Mouse (Mus musculus) hindbrain, embryonic 15.5 days (tissue): Measurements from ENCODE around the gene Ccdc114. TPM values are rescaled to one million over a fixed set of nuclear protein-coding genes. Genes with fewer than 3 reads are reported as not detected.
"Not testable (repeated sequence)": the region's sequence is repeated elsewhere in the genome, so short reads cannot be mapped to it uniquely, and the experiment has no call there.

Experiments used
- ATAC-seq: fragments of 200-750 bp; cut with Nextera tagmentation; 2 replicates; pipeline ENCODE4 v1.8.0; 2017; ENCODE audit warnings: low read depth, moderate number of reproducible peaks, moderate TSS enrichment; ENCODE audit not compliant: low FRiP score
- H3K27ac ChIP-seq: fragments of 300-500 bp; sonication (generic); replicated peaks from 2 replicates; pipeline ENCODE4 v1.5.1; 2015; ENCODE audit warnings: mild to moderate bottlenecking, inconsistent platforms
- H3K27me3 ChIP-seq: fragments of 300-500 bp; sonication (generic); 2 replicates; pipeline ENCODE4 v1.6.1; 2015; ENCODE audit warnings: control low read depth, inconsistent platforms
- H3K36me3 ChIP-seq: fragments of 300-500 bp; sonication (generic); 2 replicates; pipeline ENCODE4 v1.6.1; 2015; ENCODE audit warnings: control low read depth, inconsistent platforms
- H3K4me1 ChIP-seq: fragments of 300-500 bp; sonication (generic); replicated peaks from 2 replicates; pipeline ENCODE4 v1.6.1; 2015; ENCODE audit warnings: control low read depth, inconsistent platforms
- H3K4me2 ChIP-seq: fragments of 300-500 bp; sonication (generic); 2 replicates; pipeline ENCODE4 v1.6.1; 2015; ENCODE audit warnings: moderate library complexity, mild to moderate bottlenecking, inconsistent platforms
- H3K4me3 ChIP-seq: fragments of 300-500 bp; sonication (generic); 2 replicates; pipeline ENCODE4 v1.5.1; 2015; ENCODE audit warnings: mild to moderate bottlenecking, inconsistent platforms
- H3K9ac ChIP-seq: fragments of 300-500 bp; sonication (generic); 2 replicates; pipeline ENCODE4 v1.6.1; 2015; ENCODE audit warnings: inconsistent platforms
- H3K9me3 ChIP-seq: fragments of 300-500 bp; sonication (generic); 2 replicates; pipeline ENCODE4 v1.6.1; 2016; ENCODE audit warnings: control low read depth, inconsistent platforms
- WGBS: fragments of 180-500 bp; shearing (Covaris S2); methylation state at CpG from one replicate; pipeline ENCODE4 v1.1.7; 2015; 5-methylcytosine and 5-hydroxymethylcytosine counted together
- polyA plus RNA-seq: library from polyadenylated mRNA; unstranded; fragments of >200 nt; fragmentation: Nextera tagmentation; extraction: Ambion mirVana; gene quantifications from 2 replicates; pipeline ENCODE4 v1.2.1, GENCODE M21; 2015

Gene Ccdc114
- polyA plus RNA-seq, 1 experiment from 2014 or later: 8.5 TPM

GRCm38 (mm10) chr7:45920583-45921241 lies 3.2 kb upstream of the Ccdc114 start:
- Histone ChIP-seq H3K27ac (no peak overlapping the region), H3K4me1 (peaks cover 43% of the 10 kb centered on the region), H3K9me3 (no peaks in the 10 kb centered on the region), H3K4me3 (peak overlapping the region; percentile 10), H3K4me2 (peak overlapping the region; percentile 25), H3K9ac (no peak overlapping the region), H3K27me3 (no peaks in the 10 kb centered on the region), H3K36me3 (no peaks in the 10 kb centered on the region)
- ATAC-seq: no peak
- 63% methylated on average over 9 of the region's 9 CpGs for WGBS

GRCm38 (mm10) chr7:45921242-45921621 lies 2.6 kb upstream of the Ccdc114 start, which contains the start of gene Emp3:
Gene Emp3, minus strand, starts transcription at chr7:45921404.
- Histone ChIP-seq H3K27ac (no peak within 1 kb of the TSS; the same call in 1 of the 2 replicates), H3K4me3 (peak within 1 kb of the TSS; percentile 10), H3K9ac (no peak within 1 kb of the TSS), H3K9me3 (no peaks in the 10 kb centered on the region), H3K4me1 (peaks cover 38% of the 10 kb centered on the region), H3K27me3 (no peaks in the 10 kb centered on the region), H3K36me3 (no peaks in the 10 kb centered on the region), H3K4me2 (peak within 1 kb of the TSS; percentile 25)
- ATAC-seq: no peak
- WGBS: 51% methylated on average over 9 of the region's 9 CpGs

GRCm38 (mm10) chr7:45921950-45922600 lies 1.8 kb upstream of the Ccdc114 start:
- H3K27ac ChIP-seq: peak overlapping the region; percentile 89
- H3K27me3 ChIP-seq: no peaks in the 10 kb centered on the region; the same call in 1 of the 2 replicates
- WGBS: 86% methylated on average over 12 of the region's 12 CpGs
- H3K4me3 ChIP-seq: 0 out of 2 replicates have a peak overlapping the region, but pooled peaks have one; percentile 51
- H3K4me1 ChIP-seq: peaks cover 30% of the 10 kb centered on the region
- H3K9ac ChIP-seq: no peak overlapping the region
- H3K36me3 ChIP-seq: no peaks in the 10 kb centered on the region
- ATAC-seq: no peak
- no peaks in the 10 kb centered on the region for H3K9me3 ChIP-seq
- peak overlapping the region; percentile 89 for H3K4me2 ChIP-seq

GRCm38 (mm10) chr7:45922928-45923761 lies 727 bp upstream of the Ccdc114 start:
- Histone ChIP-seq H3K9ac (peak overlapping the region; percentile 53), H3K36me3 (no peaks in the 10 kb centered on the region), H3K4me2 (peak overlapping the region; percentile 89), H3K27me3 (no peaks in the 10 kb centered on the region; the same call in 1 of the 2 replicates), H3K9me3 (no peaks in the 10 kb centered on the region), H3K27ac (peak overlapping the region; percentile 89), H3K4me3 (peak overlapping the region; percentile 51), H3K4me1 (peaks cover 21% of the 10 kb centered on the region)
- WGBS: under 1% methylated on average over 37 of the region's 37 CpGs
- peak; percentile 88 for ATAC-seq

GRCm38 (mm10) chr7:45924429-45924816 lies 551 bp downstream of the Ccdc114 start:
- Histone ChIP-seq H3K4me3 (peak overlapping the region; percentile 51), H3K4me1 (peaks cover 21% of the 10 kb centered on the region), H3K27me3 (peaks cover 2% of the 10 kb centered on the region; the same call in 1 of the 2 replicates), H3K9ac (no peak overlapping the region), H3K9me3 (no peaks in the 10 kb centered on the region), H3K27ac (no peak overlapping the region; the same call in 1 of the 2 replicates), H3K36me3 (no peaks in the 10 kb centered on the region), H3K4me2 (peak overlapping the region; percentile 89)
- 15% methylated on average over 14 of the region's 14 CpGs for WGBS
- no peak for ATAC-seq

GRCm38 (mm10) chr7:45928626-45929295 lies 4.9 kb downstream of the Ccdc114 start:
- peaks cover 8% of the 10 kb centered on the region; the same call in 1 of the 2 replicates for H3K4me1 ChIP-seq
- H3K27ac ChIP-seq: no peak overlapping the region
- H3K4me3 ChIP-seq: 0 out of 2 replicates have a peak overlapping the region, but pooled peaks have one; percentile 6
- H3K9ac ChIP-seq: no peak overlapping the region
- no peaks in the 10 kb centered on the region for H3K36me3 ChIP-seq
- no peak for ATAC-seq
- peaks cover 3% of the 10 kb centered on the region; the same call in 1 of the 2 replicates for H3K27me3 ChIP-seq
- H3K9me3 ChIP-seq: no peaks in the 10 kb centered on the region
- 15% methylated on average over 20 of the region's 23 CpGs for WGBS
- peak overlapping the region; percentile 24 for H3K4me2 ChIP-seq

GRCm38 (mm10) chr7:45929688-45930087 lies 5.8 kb downstream of the Ccdc114 start:
- WGBS: 91% methylated on average over 1 of the region's 1 CpGs
- Histone ChIP-seq H3K36me3 (no peaks in the 10 kb centered on the region), H3K9ac (no peak overlapping the region), H3K9me3 (no peaks in the 10 kb centered on the region), H3K4me1 (no peaks in the 10 kb centered on the region), H3K27ac (no peak overlapping the region), H3K4me2 (no peak overlapping the region), H3K27me3 (peaks cover 3% of the 10 kb centered on the region; the same call in 1 of the 2 replicates), H3K4me3 (no peak overlapping the region)
- ATAC-seq: no peak

GRCm38 (mm10) chr7:45933766-45934165 lies 9.9 kb downstream of the Ccdc114 start:
- not testable (repeated sequence) for H3K4me1 ChIP-seq, H3K27me3 ChIP-seq, H3K4me2 ChIP-seq, H3K4me3 ChIP-seq, ATAC-seq, H3K36me3 ChIP-seq, H3K9ac ChIP-seq, H3K27ac ChIP-seq, H3K9me3 ChIP-seq
- 86% methylated on average over 12 of the region's 12 CpGs for WGBS

- Histone ChIP-seq H3K27me3 (no peaks in the 10 kb centered on the region), H3K27ac (no peak overlapping the region), H3K9me3 (no peaks in the 10 kb centered on the region), H3K9ac (no peak overlapping the region), H3K4me1 (no peaks in the 10 kb centered on the region), H3K4me2 (no peak overlapping the region), H3K36me3 (no peaks in the 10 kb centered on the region), H3K4me3 (no peak overlapping the region)
- ATAC-seq: peak; percentile 61; the same call in 1 of the 2 replicates
- 27% methylated on average over 7 of the region's 7 CpGs for WGBS
Measured at GRCm38 (mm10) chr7:45935114-45935513, 11.2 kb downstream of the Ccdc114 start.

GRCm38 (mm10) chr7:45939836-45940235 lies 16.0 kb downstream of the Ccdc114 start:
- Histone ChIP-seq H3K27me3 (no peaks in the 10 kb centered on the region), H3K36me3 (no peaks in the 10 kb centered on the region), H3K4me1 (no peaks in the 10 kb centered on the region), H3K4me2 (no peak overlapping the region), H3K4me3 (no peak overlapping the region), H3K9ac (no peak overlapping the region), H3K9me3 (no peaks in the 10 kb centered on the region), H3K27ac (no peak overlapping the region)
- no peak for ATAC-seq
- 45% methylated on average over 2 of the region's 2 CpGs for WGBS

- ATAC-seq: no peak
- WGBS: 92% methylated on average over 9 of the region's 9 CpGs
Measured at GRCm38 (mm10) chr7:45941986-45942385, 18.1 kb downstream of the Ccdc114 start.

More at GRCm38 (mm10) chr7:45941986-45942385, 18.1 kb downstream of the Ccdc114 start:
- H3K4me1 ChIP-seq: no peaks in the 10 kb centered on the region
- H3K9me3 ChIP-seq: no peaks in the 10 kb centered on the region
- H3K9ac ChIP-seq: no peak overlapping the region
- H3K27me3 ChIP-seq: no peaks in the 10 kb centered on the region
- H3K36me3 ChIP-seq: no peaks in the 10 kb centered on the region
- no peak overlapping the region for H3K4me3 ChIP-seq
- no peak overlapping the region for H3K27ac ChIP-seq
- H3K4me2 ChIP-seq: no peak overlapping the region
